Mouse (Mus musculus): ENCODE results near the gene Hlx. TPM values are rescaled to one million over a fixed set of nuclear protein-coding genes. Genes with fewer than 3 reads are reported as not detected.
A peak's percentile ranks its signal among the peaks of the same experiment; 100 is the strongest.

The Hlx gene
- polyA plus RNA-seq (2015; fragmentation: Nextera tagmentation; extraction: Ambion mirVana): 16.6 and 18.5 TPM in 2 replicates

- ATAC-seq (replicated peaks; ENCODE audit: low FRiP score): peak; percentile 86
- no peaks in the 10 kb centered on the region for H3K36me3 ChIP-seq
- peak within 1 kb of the TSS; percentile 59 for H3K9ac ChIP-seq
- no peaks in the 10 kb centered on the region for H3K9me3 ChIP-seq (replicated peaks)
- peaks cover 95% of the 10 kb centered on the region for H3K27me3 ChIP-seq
- H3K27ac ChIP-seq: peak within 1 kb of the TSS; percentile 88
- peak within 1 kb of the TSS; percentile 61 for H3K4me3 ChIP-seq (replicated peaks)
- WGBS: under 1% methylated on average over 32 of the region's 32 CpGs
- H3K4me1 ChIP-seq: peaks cover 37% of the 10 kb centered on the region
- H3K4me2 ChIP-seq: peak within 1 kb of the TSS; percentile 96
These were observed at the start of gene Hlx for GRCm38 (mm10) chr1:184732556-184733049. TSS of gene Hlx (minus strand) at chr1:184732619.

DNA sequence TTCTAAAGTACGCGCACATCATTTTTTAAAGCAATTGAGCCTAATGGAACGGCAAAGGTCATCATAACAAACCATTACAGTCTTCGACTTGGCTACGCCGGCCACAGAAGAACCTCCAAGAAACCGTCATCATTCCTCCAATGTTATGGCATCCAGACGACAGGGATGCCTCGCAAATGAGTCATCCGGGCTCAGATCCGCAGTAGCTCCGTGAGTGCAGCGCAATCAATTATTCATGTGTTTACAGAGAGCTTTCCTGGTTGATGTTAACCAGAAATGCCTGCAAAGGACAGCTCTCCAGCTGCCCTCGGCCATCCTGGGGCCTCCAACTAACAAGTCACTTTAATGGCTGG, 49.7 kb upstream of the Hlx start:
- Histone ChIP-seq H3K9ac (no peak overlapping the region), H3K27ac (no peak overlapping the region), H3K4me1 (peaks cover 6% of the 10 kb centered on the region; the same call in 1 of the 2 replicates), H3K4me2 (no peak overlapping the region), H3K4me3 (replicated peaks) (no peak overlapping the region), H3K27me3 (peaks cover 47% of the 10 kb centered on the region), H3K36me3 (no peaks in the 10 kb centered on the region), H3K9me3 (replicated peaks) (no peaks in the 10 kb centered on the region)
- WGBS: 35% methylated on average over 14 of the region's 14 CpGs
- ATAC-seq (replicated peaks; ENCODE audit: low FRiP score): peak; percentile 70

DNA sequence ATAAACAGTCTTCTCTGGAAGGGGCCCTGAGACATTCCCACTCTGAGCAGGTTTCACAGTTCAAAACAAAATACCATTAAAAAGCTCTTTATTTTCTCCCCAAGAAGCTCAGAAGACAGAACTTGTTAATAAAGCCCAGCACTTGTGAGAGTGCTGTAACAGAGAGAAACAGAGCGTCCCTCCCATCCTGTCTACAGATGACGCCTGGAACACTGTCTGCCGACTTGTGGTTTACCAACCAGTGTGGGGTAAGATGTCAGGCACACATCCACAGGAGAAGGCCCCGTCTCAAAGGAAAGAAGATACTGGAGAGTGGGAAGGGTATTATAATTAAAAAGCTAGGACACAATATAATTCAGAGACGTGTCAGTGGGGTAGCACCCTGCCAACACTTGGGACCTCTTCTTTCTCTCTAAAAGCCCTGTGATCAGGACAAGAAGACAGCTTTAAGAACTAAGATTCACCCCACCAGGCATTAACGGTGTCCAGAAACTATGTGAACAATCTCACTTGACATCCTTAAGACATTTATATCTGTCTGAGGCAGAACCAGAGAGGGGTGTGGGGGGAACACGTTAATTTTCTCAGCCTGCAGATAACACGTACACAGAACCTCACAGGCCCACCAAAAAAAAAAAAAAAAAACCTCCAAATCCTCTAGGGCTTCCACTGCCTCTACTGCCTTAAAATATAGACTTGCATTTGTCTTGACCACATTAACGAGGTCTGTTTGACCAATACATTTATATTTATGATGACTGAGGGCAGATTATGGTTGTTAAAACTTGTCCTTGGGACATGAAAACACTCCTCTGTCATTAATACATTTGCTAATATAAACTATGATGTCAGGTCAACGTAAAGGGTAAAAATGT, 49.1 kb upstream of the Hlx start:
- Histone ChIP-seq H3K9ac (no peak overlapping the region), H3K4me2 (no peak overlapping the region), H3K27me3 (peaks cover 53% of the 10 kb centered on the region), H3K27ac (no peak overlapping the region), H3K4me3 (replicated peaks) (no peak overlapping the region), H3K4me1 (peaks cover 6% of the 10 kb centered on the region; the same call in 1 of the 2 replicates), H3K36me3 (no peaks in the 10 kb centered on the region), H3K9me3 (replicated peaks) (no peaks in the 10 kb centered on the region)
- peak; percentile 28 for ATAC-seq (replicated peaks; ENCODE audit: low FRiP score)
- 44% methylated on average over 10 of the region's 10 CpGs for WGBS

DNA sequence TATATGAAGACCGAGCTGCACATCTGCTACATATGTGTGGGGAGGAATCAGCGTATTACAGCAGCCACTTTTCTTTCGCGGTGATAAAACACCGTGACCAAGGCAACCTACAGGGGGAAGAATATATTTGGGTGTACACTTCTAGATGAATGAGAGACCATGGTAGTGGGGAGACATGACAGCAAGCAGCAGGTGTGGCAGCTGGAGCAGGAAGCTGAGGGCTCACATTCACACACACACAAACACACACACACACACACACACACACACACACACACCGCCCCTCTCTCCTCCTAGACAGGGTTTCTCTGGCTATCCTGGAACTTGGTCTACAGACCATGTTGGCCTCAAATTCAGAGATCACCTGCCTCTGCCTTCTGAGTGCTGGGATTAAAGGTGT, 45.7 kb upstream of the Hlx start:
- Histone ChIP-seq H3K9ac (no peak overlapping the region), H3K36me3 (no peaks in the 10 kb centered on the region), H3K4me3 (replicated peaks) (no peak overlapping the region), H3K9me3 (replicated peaks) (no peaks in the 10 kb centered on the region), H3K27ac (no peak overlapping the region), H3K4me1 (peaks cover 9% of the 10 kb centered on the region; the same call in 1 of the 2 replicates), H3K27me3 (peaks cover 76% of the 10 kb centered on the region), H3K4me2 (no peak overlapping the region)
- no peak for ATAC-seq (replicated peaks; ENCODE audit: low FRiP score)
- 91% methylated on average over 6 of the region's 6 CpGs for WGBS

- 37% methylated on average over 22 of the region's 22 CpGs for WGBS
- peaks cover 85% of the 10 kb centered on the region for H3K27me3 ChIP-seq
- H3K9me3 ChIP-seq (replicated peaks): no peaks in the 10 kb centered on the region
- H3K4me2 ChIP-seq: no peak overlapping the region
- no peak overlapping the region for H3K9ac ChIP-seq
- no peak for ATAC-seq (replicated peaks; ENCODE audit: low FRiP score)
- H3K27ac ChIP-seq: no peak overlapping the region
- H3K4me1 ChIP-seq: peaks cover 9% of the 10 kb centered on the region; the same call in 1 of the 2 replicates
- no peak overlapping the region for H3K4me3 ChIP-seq (replicated peaks)
- no peaks in the 10 kb centered on the region for H3K36me3 ChIP-seq
These were observed 44.8 kb upstream of the Hlx start for GRCm38 (mm10) chr1:184777061-184777795.

DNA sequence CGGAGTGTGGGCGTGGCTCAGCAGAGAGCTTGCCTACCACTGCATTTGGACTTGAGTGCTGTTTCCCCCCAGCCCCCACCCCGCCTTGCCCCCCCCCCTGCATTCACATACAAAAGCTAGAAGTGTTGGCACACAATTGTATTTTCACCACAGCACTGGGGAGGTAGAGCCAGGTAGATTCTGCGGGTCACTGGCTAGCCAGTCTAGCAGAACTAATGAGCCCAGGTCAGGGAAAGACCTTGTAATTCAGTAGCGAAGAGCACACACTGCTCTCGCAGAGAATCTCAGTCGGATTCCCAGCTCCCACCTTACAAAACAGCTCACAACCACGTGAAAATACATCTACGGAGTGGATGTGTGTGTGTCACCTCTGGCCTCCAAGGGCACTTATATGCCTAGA, 42.9 kb upstream of the Hlx start:
- 0 out of 2 replicates have a peak, but pooled peaks have one; percentile 34 for ATAC-seq (replicated peaks; ENCODE audit: low FRiP score)
- no peaks in the 10 kb centered on the region for H3K9me3 ChIP-seq (replicated peaks)
- no peak overlapping the region for H3K27ac ChIP-seq
- peaks cover 16% of the 10 kb centered on the region for H3K4me1 ChIP-seq
- no peak overlapping the region for H3K9ac ChIP-seq
- 39% methylated on average over 9 of the region's 9 CpGs for WGBS
- peaks cover 97% of the 10 kb centered on the region for H3K27me3 ChIP-seq
- H3K4me3 ChIP-seq (replicated peaks): no peak overlapping the region
- no peak overlapping the region for H3K4me2 ChIP-seq
- H3K36me3 ChIP-seq: no peaks in the 10 kb centered on the region

DNA sequence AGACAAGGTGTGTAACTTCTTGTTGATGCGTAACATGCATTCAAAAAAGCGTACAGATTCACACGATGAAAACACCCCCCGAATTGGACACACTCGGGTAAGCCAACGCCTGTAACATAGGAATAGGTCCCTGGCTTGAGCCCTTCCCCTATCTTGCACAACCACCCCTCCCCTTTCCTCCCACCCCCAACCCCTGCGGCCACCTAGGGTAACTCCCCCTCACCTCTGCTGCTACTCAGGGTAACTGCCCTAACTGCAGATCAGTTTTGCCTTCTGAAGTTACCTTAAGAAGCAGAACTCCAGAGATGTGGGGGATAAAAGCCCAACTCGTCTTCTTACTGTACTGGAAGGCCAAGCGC, 39.5 kb upstream of the Hlx start:
- H3K4me2 ChIP-seq: peak overlapping the region; percentile 47
- WGBS: 8% methylated on average over 9 of the region's 9 CpGs

GRCm38 (mm10) chr1:184771202-184771890, 38.9 kb upstream of the Hlx start:
- 15% methylated on average over 18 of the region's 18 CpGs for WGBS
- ATAC-seq (replicated peaks; ENCODE audit: low FRiP score): peak; percentile 74
- peak overlapping the region; percentile 46; the same call in 1 of the 2 replicates for H3K27ac ChIP-seq

More for the DNA sequence above, 39.5 kb upstream of the Hlx start:
- Histone ChIP-seq H3K36me3 (no peaks in the 10 kb centered on the region), H3K27me3 (peaks cover 74% of the 10 kb centered on the region), H3K9ac (no peak overlapping the region), H3K27ac (no peak overlapping the region), H3K4me3 (replicated peaks) (no peak overlapping the region), H3K9me3 (replicated peaks) (no peaks in the 10 kb centered on the region), H3K4me1 (peaks cover 16% of the 10 kb centered on the region)
- no peak for ATAC-seq (replicated peaks; ENCODE audit: low FRiP score)

GRCm38 (mm10) chr1:184763866-184764265, 31.4 kb upstream of the Hlx start:
- 35% methylated on average over 3 of the region's 3 CpGs for WGBS
- H3K9me3 ChIP-seq (replicated peaks): no peaks in the 10 kb centered on the region
- no peak overlapping the region for H3K4me2 ChIP-seq
- no peak overlapping the region for H3K4me3 ChIP-seq (replicated peaks)
- H3K9ac ChIP-seq: no peak overlapping the region
- no peak overlapping the region for H3K27ac ChIP-seq
- 0 out of 2 replicates have a peak, but pooled peaks cover 6% of the 10 kb centered on the region for H3K4me1 ChIP-seq
- no peaks in the 10 kb centered on the region for H3K36me3 ChIP-seq
- ATAC-seq (replicated peaks; ENCODE audit: low FRiP score): no peak
- no peaks in the 10 kb centered on the region for H3K27me3 ChIP-seq

More at GRCm38 (mm10) chr1:184771202-184771890, 38.9 kb upstream of the Hlx start:
- H3K27me3 ChIP-seq: peaks cover 69% of the 10 kb centered on the region
- no peak overlapping the region for H3K4me3 ChIP-seq (replicated peaks)
- peaks cover 16% of the 10 kb centered on the region for H3K4me1 ChIP-seq
- H3K36me3 ChIP-seq: no peaks in the 10 kb centered on the region
- H3K9ac ChIP-seq: no peak overlapping the region
- no peaks in the 10 kb centered on the region for H3K9me3 ChIP-seq (replicated peaks)
- H3K4me2 ChIP-seq: peak overlapping the region; percentile 47

GRCm38 (mm10) chr1:184762941-184763340, 30.5 kb upstream of the Hlx start:
- no peak for ATAC-seq (replicated peaks; ENCODE audit: low FRiP score)
- Histone ChIP-seq H3K4me2 (no peak overlapping the region), H3K27me3 (no peaks in the 10 kb centered on the region), H3K9ac (no peak overlapping the region), H3K4me3 (replicated peaks) (no peak overlapping the region), H3K36me3 (no peaks in the 10 kb centered on the region), H3K4me1 (0 out of 2 replicates have a peak, but pooled peaks cover 6% of the 10 kb centered on the region), H3K9me3 (replicated peaks) (no peaks in the 10 kb centered on the region), H3K27ac (peak overlapping the region; percentile 46)
- 47% methylated on average over 5 of the region's 5 CpGs for WGBS

- WGBS: 48% methylated on average over 4 of the region's 4 CpGs
- 0 out of 2 replicates have a peak, but pooled peaks cover 6% of the 10 kb centered on the region for H3K4me1 ChIP-seq
- H3K4me3 ChIP-seq (replicated peaks): no peak overlapping the region
- H3K36me3 ChIP-seq: no peaks in the 10 kb centered on the region
- ATAC-seq (replicated peaks; ENCODE audit: low FRiP score): no peak
- no peak overlapping the region for H3K4me2 ChIP-seq
- no peaks in the 10 kb centered on the region for H3K9me3 ChIP-seq (replicated peaks)
- no peak overlapping the region for H3K9ac ChIP-seq
- H3K27me3 ChIP-seq: no peaks in the 10 kb centered on the region
- no peak overlapping the region for H3K27ac ChIP-seq
These were observed 29.6 kb upstream of the Hlx start for GRCm38 (mm10) chr1:184761988-184762387.

Data from kidney, embryonic 15.5 days (tissue).